Mouse (Mus musculus) cerebellum, adult 2 months (tissue): ENCODE measurements around the gene Chil1. TPM values are rescaled to one million over a fixed set of nuclear protein-coding genes. Genes with fewer than 3 reads are reported as not detected.

Source experiments
- DNase-seq, 2 experiments: peaks; one replicate each; pipeline ENCODE4 v3.0.0; 2021
- H3K27ac ChIP-seq: fragments of 200-500 bp; 2 replicates; pipeline ENCODE4 v1.5.1; 2012; ENCODE audit warnings: low read length, control low read depth, inconsistent platforms; ENCODE audit not compliant: insufficient read depth
- H3K27me3 ChIP-seq: fragments of 200-500 bp; 2 replicates; pipeline ENCODE4 v1.6.1; 2012; ENCODE audit warnings: inconsistent platforms, mild to moderate bottlenecking, low read length, moderate library complexity; ENCODE audit not compliant: control insufficient read depth, insufficient read depth
- H3K4me1 ChIP-seq: fragments of 200-500 bp; 2 replicates; pipeline ENCODE4 v1.6.1; 2011; ENCODE audit warnings: low read length; ENCODE audit not compliant: control insufficient read depth, insufficient read depth
- H3K4me3 ChIP-seq: fragments of 200-500 bp; replicated peaks from 2 replicates; pipeline ENCODE3; 2011; ENCODE audit warnings: mild to moderate bottlenecking, low read depth, low read length, control low read depth; ENCODE audit not compliant: insufficient read depth
- CTCF ChIP-seq: fragments of 200-500 bp; IDR thresholded peaks from 2 replicates; pipeline ENCODE4 v1.5.1; 2011; ENCODE audit warnings: low read depth, mild to moderate bottlenecking, control low read depth, low read length, moderate library complexity, borderline replicate concordance; ENCODE audit not compliant: insufficient read depth
- POLR2A ChIP-seq: fragments of 200-500 bp; IDR thresholded peaks from 2 replicates; pipeline ENCODE4 v1.6.1; 2011; ENCODE audit warnings: low read length, control low read depth, borderline replicate concordance; ENCODE audit not compliant: insufficient read depth
- WGBS: fragments of 180-500 bp; shearing (Covaris S2); methylation state at CpG from one replicate; pipeline ENCODE4 v1.1.7; 2018; 5-methylcytosine and 5-hydroxymethylcytosine counted together
- polyA plus RNA-seq: library from polyadenylated mRNA; depleted of rRNA; stranded (reverse); fragments of >200 nt; gene quantifications from 2 replicates; pipeline ENCODE4 v1.2.3, GENCODE M21; 2012; rRNA removed

Chil1 gene
- polyA plus RNA-seq: 19.8 and 24.2 TPM in 2 replicates

GRCm38 (mm10) chr1:134182025-134182424, at the start of gene Chil1:
Gene Chil1, plus strand, starts transcription at chr1:134182176.
- H3K27ac ChIP-seq: no peak within 1 kb of the TSS; the same call in 1 of the 2 replicates
- 60% methylated on average over 4 of the region's 4 CpGs for WGBS
- no peak for TF ChIP-seq CTCF
- no peak for TF ChIP-seq POLR2A
- no peaks in the 10 kb centered on the region for H3K27me3 ChIP-seq
- no peaks in the 10 kb centered on the region for H3K4me1 ChIP-seq
- H3K4me3 ChIP-seq: no peak within 1 kb of the TSS
- peak in 1 of 2 experiments; percentile 42 for DNase-seq

DNA sequence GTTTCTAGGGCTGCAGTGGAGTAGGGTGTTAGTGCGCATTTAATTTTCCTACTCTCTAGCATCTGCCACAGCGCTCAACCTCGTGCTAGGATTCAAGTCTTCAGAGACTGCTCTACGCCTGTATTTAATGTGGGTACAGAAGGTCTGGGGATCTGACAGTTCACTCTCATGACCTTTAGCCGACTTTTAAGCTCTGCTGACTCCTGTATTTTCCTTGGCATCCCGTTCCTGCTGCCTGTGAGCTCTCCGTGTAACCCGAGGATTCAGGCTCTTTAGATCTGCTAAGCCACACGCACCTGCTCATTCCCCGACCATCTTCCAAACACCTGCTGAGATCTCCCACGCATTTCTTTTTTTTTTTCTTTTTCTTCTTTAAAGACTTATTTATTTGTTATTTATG, 48.7 kb upstream of the Chil1 start:
- Histone ChIP-seq H3K4me3 (no peak overlapping the region), H3K27ac (no peak overlapping the region), H3K4me1 (no peaks in the 10 kb centered on the region), H3K27me3 (no peaks in the 10 kb centered on the region)
- no peak for DNase-seq
- WGBS: 50% methylated on average over 11 of the region's 11 CpGs
- no peak for TF ChIP-seq POLR2A
- TF ChIP-seq CTCF: no peak

- no peak for DNase-seq
- Histone ChIP-seq H3K27me3 (no peaks in the 10 kb centered on the region), H3K4me1 (no peaks in the 10 kb centered on the region), H3K4me3 (no peak overlapping the region), H3K27ac (no peak overlapping the region)
- 61% methylated on average over 3 of the region's 3 CpGs for WGBS
- no peak for TF ChIP-seq CTCF
- TF ChIP-seq POLR2A: no peak
Observed at GRCm38 (mm10) chr1:134136351-134136750, 45.6 kb upstream of the Chil1 start.

GRCm38 (mm10) chr1:134138424-134138823, 43.6 kb upstream of the Chil1 start:
- 83% methylated on average over 9 of the region's 9 CpGs for WGBS
- no peak overlapping the region for H3K27ac ChIP-seq
- H3K4me1 ChIP-seq: no peaks in the 10 kb centered on the region
- H3K4me3 ChIP-seq: no peak overlapping the region
- TF ChIP-seq CTCF (no peak), POLR2A (no peak)
- no peaks in the 10 kb centered on the region for H3K27me3 ChIP-seq
- DNase-seq: no peak

DNA sequence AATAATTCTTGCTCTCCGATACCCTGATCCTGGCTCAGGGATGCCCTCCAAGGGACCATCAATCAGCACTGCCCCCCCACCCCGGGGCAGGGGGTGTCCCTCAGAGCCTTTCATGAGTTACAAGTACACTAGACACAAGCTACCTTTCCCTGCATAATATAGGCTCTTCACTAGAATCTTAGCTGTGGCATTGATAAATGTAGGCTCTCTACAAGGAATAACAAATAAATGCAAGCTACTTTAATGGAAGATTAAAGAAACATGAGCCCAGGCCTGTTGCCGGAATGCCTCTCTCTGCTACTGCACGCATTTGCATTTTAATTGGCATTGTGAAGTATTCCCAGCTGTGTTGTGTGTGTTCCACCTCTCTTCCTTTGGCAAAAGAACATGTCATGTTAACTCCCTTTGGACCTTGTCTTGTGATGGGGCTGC, 39.6 kb upstream of the Chil1 start:
- H3K27ac ChIP-seq: no peak overlapping the region
- no peak for TF ChIP-seq CTCF
- no peak for TF ChIP-seq POLR2A
- 54% methylated on average over 4 of the region's 4 CpGs for WGBS

GRCm38 (mm10) chr1:134146066-134146465, 35.9 kb upstream of the Chil1 start:
- TF ChIP-seq POLR2A (no peak), CTCF (no peak)
- Histone ChIP-seq H3K27me3 (no peaks in the 10 kb centered on the region), H3K4me3 (no peak overlapping the region), H3K4me1 (no peaks in the 10 kb centered on the region), H3K27ac (no peak overlapping the region)
- 80% methylated on average over 8 of the region's 8 CpGs for WGBS
- no peak for DNase-seq

More for the DNA sequence above, 39.6 kb upstream of the Chil1 start:
- no peak for DNase-seq
- Histone ChIP-seq H3K4me1 (no peaks in the 10 kb centered on the region), H3K27me3 (no peaks in the 10 kb centered on the region), H3K4me3 (no peak overlapping the region)

DNA sequence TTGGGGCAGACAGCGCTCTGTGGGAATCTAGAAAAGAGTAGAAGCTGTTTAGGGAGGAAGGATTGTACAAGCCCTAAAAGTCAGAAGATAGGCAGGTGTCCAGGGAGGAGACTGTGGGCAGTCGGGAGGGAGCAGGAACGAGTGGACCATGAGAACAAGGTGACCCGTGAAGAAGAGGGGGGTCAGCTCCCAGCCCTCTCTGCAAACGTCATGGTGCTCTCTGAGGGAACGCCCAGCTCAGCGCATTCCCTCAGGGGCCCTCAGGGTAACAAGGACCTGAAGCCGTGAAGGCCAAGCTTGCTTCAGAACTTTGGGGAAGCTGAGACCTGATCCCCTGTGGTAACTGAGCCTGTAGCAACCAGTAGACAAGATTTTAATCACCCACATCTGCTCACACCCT, 31.9 kb upstream of the Chil1 start:
- 67% methylated on average over 8 of the region's 8 CpGs for WGBS
- TF ChIP-seq POLR2A (no peak), CTCF (no peak)
- no peaks in the 10 kb centered on the region for H3K4me1 ChIP-seq

GRCm38 (mm10) chr1:134150745-134151144, 31.2 kb upstream of the Chil1 start:
- no peaks in the 10 kb centered on the region for H3K27me3 ChIP-seq
- H3K4me3 ChIP-seq: no peak overlapping the region
- TF ChIP-seq CTCF (no peak), POLR2A (no peak)
- H3K4me1 ChIP-seq: no peaks in the 10 kb centered on the region
- WGBS: 96% methylated on average over 9 of the region's 9 CpGs
- no peak overlapping the region for H3K27ac ChIP-seq
- DNase-seq: no peak

More for the DNA sequence above, 31.9 kb upstream of the Chil1 start:
- Histone ChIP-seq H3K27me3 (no peaks in the 10 kb centered on the region), H3K27ac (no peak overlapping the region), H3K4me3 (no peak overlapping the region)
- no peak for DNase-seq
